Mouse (Mus musculus) heart, embryonic 14.5 days (tissue): ENCODE results near the gene Fkbp8. TPM values are rescaled to one million over a fixed set of nuclear protein-coding genes. Genes with fewer than 3 reads are reported as not detected.

Experiments
- ATAC-seq: fragments of 200-750 bp; cut with Nextera tagmentation; 2 replicates; pipeline ENCODE4 v1.8.0; 2017; ENCODE audit warnings: low read depth, moderate TSS enrichment; ENCODE audit not compliant: insufficient number of reproducible peaks, insufficient read depth, low FRiP score
- H3K27ac ChIP-seq, 2 experiments: fragments of 200-500 bp in 1 of 2; fragments of 300-500 bp in 1 of 2; sonication (generic) in 1 of 2; replicated peaks in 1 of 2; 2 replicates each; pipeline ENCODE4 v1.5.1; 2012 to 2014; ENCODE audit warnings: low read depth in 2 of 2, low read length in 2 of 2, control low read depth in 1 of 2, mild to moderate bottlenecking in 1 of 2, mixed read lengths in 1 of 2; ENCODE audit not compliant: control insufficient read depth in 1 of 2, insufficient read depth in 1 of 2
- H3K27me3 ChIP-seq: fragments of 300-500 bp; sonication (generic); 2 replicates; pipeline ENCODE4 v1.6.1; 2014; ENCODE audit warnings: mild to moderate bottlenecking, low read length, control low read depth; ENCODE audit not compliant: control insufficient read depth, insufficient read depth
- H3K36me3 ChIP-seq: fragments of 300-500 bp; sonication (generic); 2 replicates; pipeline ENCODE4 v1.6.1; 2014; ENCODE audit warnings: mild to moderate bottlenecking, control low read depth, low read length, mixed read lengths; ENCODE audit not compliant: control insufficient read depth, insufficient read depth
- H3K4me1 ChIP-seq, 2 experiments: fragments of 200-500 bp in 1 of 2; fragments of 300-500 bp in 1 of 2; sonication (generic) in 1 of 2; 2 replicates each; pipeline ENCODE4 v1.6.1; 2012 to 2014; ENCODE audit warnings: low read length in 2 of 2, control low read depth in 1 of 2, mixed read lengths in 1 of 2; ENCODE audit not compliant: control insufficient read depth in 2 of 2, insufficient read depth in 2 of 2
- H3K4me2 ChIP-seq: fragments of 300-500 bp; sonication (generic); 2 replicates; pipeline ENCODE4 v1.6.1; 2014; ENCODE audit warnings: mild to moderate bottlenecking, low read length
- H3K4me3 ChIP-seq, 2 experiments: fragments of 200-500 bp in 1 of 2; fragments of 300-500 bp in 1 of 2; sonication (generic) in 1 of 2; 2 replicates each; pipeline ENCODE4 v1.5.1; 2012 to 2014; ENCODE audit warnings: low read length in 2 of 2, mild to moderate bottlenecking in 2 of 2, control low read depth in 1 of 2, low read depth in 1 of 2, moderate library complexity in 1 of 2; ENCODE audit not compliant: control insufficient read depth in 1 of 2, insufficient read depth in 1 of 2
- H3K9ac ChIP-seq: fragments of 300-500 bp; sonication (generic); 2 replicates; pipeline ENCODE4 v1.6.1; 2014; ENCODE audit warnings: mild to moderate bottlenecking, low read length
- H3K9me3 ChIP-seq: fragments of 300-500 bp; sonication (generic); 2 replicates; pipeline ENCODE4 v1.6.1; 2016; ENCODE audit warnings: low read length, control low read depth; ENCODE audit not compliant: control insufficient read depth
- WGBS: fragments of 180-500 bp; shearing (Covaris S2); extraction: QIAGEN DNeasy Blood & Tissue Kit; methylation state at CpG from one replicate; pipeline ENCODE4 v1.1.7; 2014; 5-methylcytosine and 5-hydroxymethylcytosine counted together
- polyA plus RNA-seq: library from polyadenylated mRNA; unstranded; fragments of >200 nt; fragmentation: Nextera tagmentation; extraction: Ambion mirVana; gene quantifications from 2 replicates; pipeline ENCODE4 v1.2.1, GENCODE M21; 2014

The Fkbp8 gene
- polyA plus RNA-seq = 189 and 209 TPM in 2 replicates

DNA sequence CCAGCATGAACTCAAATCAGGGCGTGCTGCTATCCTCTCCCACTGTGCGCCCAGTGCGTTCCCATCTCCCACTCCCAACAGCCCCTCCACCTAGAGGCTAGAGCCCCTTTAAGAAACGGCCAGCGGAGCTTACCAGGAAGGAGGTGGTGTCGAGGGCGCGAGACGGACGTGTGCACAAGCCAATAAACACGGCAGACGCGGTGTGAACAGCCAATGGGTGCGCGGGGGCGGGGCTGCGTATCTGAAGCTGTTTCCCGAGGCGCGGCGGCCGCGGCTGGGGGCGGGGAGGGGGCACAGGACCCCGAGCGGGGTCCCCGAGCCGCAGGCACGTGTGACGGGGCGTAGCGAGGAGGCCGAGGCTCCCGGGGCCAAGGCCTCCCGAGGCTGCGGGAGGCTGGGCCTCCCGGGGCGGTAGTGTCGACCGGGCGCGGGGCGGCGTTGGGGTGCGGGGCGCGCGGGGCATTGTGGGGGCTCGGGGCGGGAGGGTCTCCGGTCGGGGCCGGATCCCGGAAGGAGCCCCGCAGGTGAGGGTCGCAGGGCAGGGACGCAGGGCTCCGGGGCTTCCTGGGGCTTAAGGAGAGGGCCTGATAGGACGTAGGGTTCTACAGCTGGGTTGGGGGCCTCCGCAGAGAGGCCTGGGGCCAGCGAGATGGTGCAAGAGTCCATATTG is at the start of gene Fkbp8, which contains the start of gene Kxd1:
TSS of gene Fkbp8 (plus strand) at position 213 of the 670 bp plus-strand sequence.
TSS of gene Kxd1 (minus strand) at position 445 of the 670 bp plus-strand sequence.
- Histone ChIP-seq H3K4me1 (peaks cover 4 to 21% of the 10 kb centered on the region in 2 experiments; a peak in 3 of 4 replicates), H3K27me3 (no peaks in the 10 kb centered on the region), H3K4me2 (peak within 1 kb of the TSS; percentile 88), H3K36me3 (peaks cover 32% of the 10 kb centered on the region), H3K27ac (peak within 1 kb of the TSS; percentile 18 to 90), H3K4me3 (peak within 1 kb of the TSS; percentile 70 to 92), H3K9ac (peak within 1 kb of the TSS; percentile 96), H3K9me3 (no peaks in the 10 kb centered on the region)
- peak; percentile 88 for ATAC-seq
- WGBS = under 1% methylated on average over 61 of the region's 61 CpGs

DNA sequence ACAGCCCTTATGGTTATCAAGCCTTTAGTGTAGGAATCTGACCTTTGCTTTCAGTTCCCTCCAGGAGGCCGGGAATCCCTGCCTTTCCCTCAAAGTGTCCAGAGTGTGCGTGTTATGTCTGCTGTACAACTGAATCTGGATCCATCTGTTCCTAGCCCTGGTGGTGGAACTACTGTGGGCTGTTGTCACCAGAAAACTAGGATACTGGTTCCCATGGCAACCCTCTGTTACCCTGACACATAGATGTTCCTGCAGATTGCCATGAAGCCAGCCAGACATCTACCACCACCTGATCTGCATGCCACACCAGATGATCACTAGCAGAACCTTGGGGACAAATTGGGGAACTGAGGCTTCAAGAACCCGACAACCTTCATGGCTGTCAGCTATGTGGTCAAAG is 45.6 kb upstream of the Fkbp8 start:
- no peak overlapping the region for H3K9ac ChIP-seq
- no peak overlapping the region for H3K4me2 ChIP-seq
- ATAC-seq = no peak
- no peaks in the 10 kb centered on the region for H3K36me3 ChIP-seq
- peaks cover 59% of the 10 kb centered on the region for H3K27me3 ChIP-seq
- no peak overlapping the region for H3K4me3 ChIP-seq
- 74% methylated on average over 3 of the region's 3 CpGs for WGBS
- no peak overlapping the region for H3K27ac ChIP-seq
- no peaks in the 10 kb centered on the region for H3K9me3 ChIP-seq
- H3K4me1 ChIP-seq = peaks cover 5 to 8% of the 10 kb centered on the region in 2 experiments

- WGBS = 30% methylated on average over 2 of the region's 2 CpGs
- Histone ChIP-seq H3K27me3 (peaks cover 69% of the 10 kb centered on the region), H3K27ac (no peak overlapping the region), H3K4me2 (no peak overlapping the region), H3K4me3 (no peak overlapping the region), H3K36me3 (no peaks in the 10 kb centered on the region), H3K9ac (no peak overlapping the region), H3K9me3 (no peaks in the 10 kb centered on the region), H3K4me1 (peaks cover 2 to 4% of the 10 kb centered on the region in 2 experiments; a peak in 2 of 4 replicates)
- no peak for ATAC-seq
Observed at GRCm38 (mm10) chr8:70482943-70483342, 44.6 kb upstream of the Fkbp8 start.

GRCm38 (mm10) chr8:70486191-70486681 is 41.3 kb upstream of the Fkbp8 start:
- peaks cover 10 to 21% of the 10 kb centered on the region in 2 experiments; a peak in 3 of 4 replicates for H3K4me1 ChIP-seq
- no peak overlapping the region for H3K4me2 ChIP-seq
- peaks cover 90% of the 10 kb centered on the region for H3K27me3 ChIP-seq
- no peak overlapping the region for H3K27ac ChIP-seq
- no peak for ATAC-seq
- H3K4me3 ChIP-seq = no peak overlapping the region
- no peaks in the 10 kb centered on the region for H3K36me3 ChIP-seq
- H3K9ac ChIP-seq = no peak overlapping the region
- 37% methylated on average over 7 of the region's 7 CpGs for WGBS
- H3K9me3 ChIP-seq = no peaks in the 10 kb centered on the region

- H3K36me3 ChIP-seq = no peaks in the 10 kb centered on the region
- peak within 1 kb of the TSS; percentile 27 to 37 for H3K4me3 ChIP-seq
- no peaks in the 10 kb centered on the region for H3K9me3 ChIP-seq
- no peak within 1 kb of the TSS for H3K27ac ChIP-seq
- peak within 1 kb of the TSS; percentile 64 for H3K4me2 ChIP-seq
- H3K9ac ChIP-seq = no peak within 1 kb of the TSS
- H3K27me3 ChIP-seq = peaks cover 97% of the 10 kb centered on the region
- H3K4me1 ChIP-seq = peaks cover 10 to 21% of the 10 kb centered on the region in 2 experiments; a peak in 3 of 4 replicates
- no peak for ATAC-seq
- 7% methylated on average over 33 of the region's 33 CpGs for WGBS
Observed at GRCm38 (mm10) chr8:70486941-70487520, 40.5 kb upstream of the Fkbp8 start, which contains the start of gene Tmem59l. TSS of gene Tmem59l (minus strand) at chr8:70487358.

DNA sequence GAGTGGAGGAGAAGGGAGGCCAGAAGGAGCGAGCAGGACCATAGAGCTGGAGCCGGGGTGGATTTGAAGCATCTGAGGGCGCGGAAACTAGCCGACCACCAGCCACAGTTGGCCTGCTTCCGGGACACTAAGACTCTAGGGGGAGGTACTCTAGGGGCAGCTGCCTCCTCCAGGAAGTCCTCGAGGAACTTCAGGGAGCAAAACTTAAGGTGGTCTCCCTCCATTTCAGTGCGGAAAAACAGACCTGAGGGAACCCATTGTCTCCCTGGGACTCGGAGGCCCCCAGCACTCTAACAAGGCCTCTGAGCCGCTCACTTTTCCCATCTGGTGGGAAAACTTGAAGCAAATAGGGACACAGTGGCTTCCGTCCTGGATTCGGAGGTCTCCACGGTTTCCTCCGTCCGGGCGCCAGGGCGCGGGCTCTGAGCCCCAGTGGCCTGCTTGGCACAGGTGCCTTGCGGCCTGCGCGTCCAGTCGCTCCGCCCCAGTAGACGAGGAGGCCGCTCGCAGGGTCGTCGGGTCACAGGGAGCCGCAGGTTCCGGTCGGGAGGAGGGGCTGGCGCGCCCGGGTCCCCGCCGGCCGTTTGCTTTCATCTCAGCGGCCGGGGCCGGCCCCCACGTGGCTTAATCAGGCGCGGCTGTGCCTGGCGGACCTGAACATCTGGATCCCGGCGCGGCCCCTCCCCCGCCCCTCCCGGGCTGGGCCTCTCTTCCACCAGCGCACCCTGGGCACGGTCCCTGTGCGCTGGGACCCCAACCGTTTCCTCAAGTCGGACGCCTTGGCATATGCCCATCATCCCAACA is 39.3 kb upstream of the Fkbp8 start:
- peak overlapping the region; percentile 27 to 37 for H3K4me3 ChIP-seq
- no peak overlapping the region for H3K9ac ChIP-seq
- H3K36me3 ChIP-seq = no peaks in the 10 kb centered on the region
- no peak overlapping the region for H3K27ac ChIP-seq
- peak overlapping the region; percentile 64 for H3K4me2 ChIP-seq
- ATAC-seq = 0 out of 2 replicates have a peak, but pooled peaks have one; percentile 15
- peaks cover 97% of the 10 kb centered on the region for H3K27me3 ChIP-seq
- H3K4me1 ChIP-seq = peaks cover 10 to 30% of the 10 kb centered on the region in 2 experiments; a peak in 3 of 4 replicates
- WGBS = 4% methylated on average over 55 of the region's 55 CpGs
- no peaks in the 10 kb centered on the region for H3K9me3 ChIP-seq

- Histone ChIP-seq H3K27me3 (peaks cover 99% of the 10 kb centered on the region), H3K9ac (peak overlapping the region; percentile 54; the same call in 1 of the 2 replicates), H3K36me3 (no peaks in the 10 kb centered on the region), H3K27ac (no peak overlapping the region), H3K4me1 (peaks cover 14 to 37% of the 10 kb centered on the region in 2 experiments; a peak in 3 of 4 replicates), H3K4me2 (peak overlapping the region; percentile 68), H3K4me3 (peak overlapping the region; percentile 23 to 37; a peak in 3 of 4 replicates), H3K9me3 (no peaks in the 10 kb centered on the region)
- WGBS = 4% methylated on average over 14 of the region's 14 CpGs
- ATAC-seq = no peak
Observed at GRCm38 (mm10) chr8:70488931-70489470, 38.5 kb upstream of the Fkbp8 start.
